Mouse (Mus musculus): ENCODE results near the gene Cbll1.
A peak's percentile ranks its signal among the peaks of the same experiment; 100 is the strongest.
"Not testable (repeated sequence)": the region's sequence is repeated elsewhere in the genome, so short reads cannot be mapped to it uniquely, and the experiment has no call there.

DNA sequence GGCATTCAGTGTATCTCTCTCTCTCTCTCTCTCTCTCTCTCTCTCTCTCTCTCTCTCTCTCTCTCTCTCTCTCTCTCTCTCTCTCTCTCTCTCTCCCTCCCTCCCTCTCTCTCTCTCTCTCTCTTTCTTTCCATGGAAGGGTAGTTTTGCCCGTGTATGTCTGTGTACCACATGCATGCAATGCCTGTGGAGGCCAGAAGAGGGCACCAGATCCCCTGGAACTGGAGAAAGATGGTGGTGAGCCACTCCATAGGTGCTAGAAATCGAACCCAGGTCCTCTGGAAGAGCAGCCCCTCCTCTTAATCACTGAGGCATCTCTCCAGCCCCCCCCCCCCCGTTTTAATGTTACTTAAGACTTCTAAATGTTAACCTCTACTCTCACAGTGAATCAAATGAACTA lies 39.1 kb downstream of the Cbll1 start:
- peak; percentile 65 for TF ChIP-seq CTCF (IDR thresholded peaks at IDR 0.05)
- TF ChIP-seq EP300 (IDR thresholded peaks at IDR 0.05), result not testable (repeated sequence)
